Mouse (Mus musculus) inflammation-experienced regulatory T-cells, adult 6 months (primary cell): Measurements from ENCODE around the gene Drg2. TPM values are rescaled to one million over a fixed set of nuclear protein-coding genes. Genes with fewer than 3 reads are reported as not detected.
A peak's percentile ranks its signal among the peaks of the same experiment; 100 is the strongest.
"Not testable (repeated sequence)": the region's sequence is repeated elsewhere in the genome, so short reads cannot be mapped to it uniquely, and the experiment has no call there.

ENCODE experiments used
- ATAC-seq: one replicate; pipeline ENCODE4 v1.8.0; 2017
- polyA plus RNA-seq, 3 experiments: library from polyadenylated mRNA; unstranded; fragments of 100-300 nt; shearing (Covaris generic); gene quantifications; one replicate each; pipeline ENCODE4 v1.2.1; 2017

The Drg2 gene
- polyA plus RNA-seq: 10 to 100 TPM; 44.3 to 68.8 (median 50.2) TPM

DNA sequence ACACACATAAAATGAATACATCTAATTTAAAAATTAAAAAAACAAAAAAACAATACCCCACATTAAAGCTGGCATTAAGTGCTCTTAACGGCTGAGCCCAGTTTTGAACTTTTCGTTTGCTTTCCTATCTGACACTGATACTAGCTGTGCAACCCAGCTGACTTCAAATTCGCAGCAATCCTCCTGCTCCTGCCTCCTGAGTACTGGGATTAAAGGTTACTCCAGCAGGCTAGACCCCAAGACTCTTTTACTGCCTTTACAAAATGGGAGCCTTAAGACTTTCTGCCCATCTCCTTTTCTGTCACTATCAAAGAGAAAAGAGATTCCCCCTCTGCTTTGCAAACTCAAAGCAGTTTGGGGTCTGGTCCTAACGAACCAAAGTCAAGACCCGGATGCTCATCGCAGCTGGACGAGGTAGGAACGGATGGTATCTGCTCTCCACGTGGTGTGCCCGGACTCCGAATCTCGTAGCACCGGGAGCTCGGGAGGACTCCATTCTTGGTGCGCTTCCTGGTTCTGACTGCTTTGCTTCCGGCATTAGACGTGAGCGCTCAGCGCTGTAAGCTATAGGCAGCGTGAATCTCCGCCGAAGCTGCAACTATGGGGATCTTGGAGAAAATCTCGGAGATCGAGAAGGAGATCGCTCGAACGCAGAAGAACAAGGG lies at the start of gene Drg2:
Drg2 (plus strand) TSS at position 512 of the 665 bp plus-strand sequence.
- peak; percentile 94 for ATAC-seq

DNA sequence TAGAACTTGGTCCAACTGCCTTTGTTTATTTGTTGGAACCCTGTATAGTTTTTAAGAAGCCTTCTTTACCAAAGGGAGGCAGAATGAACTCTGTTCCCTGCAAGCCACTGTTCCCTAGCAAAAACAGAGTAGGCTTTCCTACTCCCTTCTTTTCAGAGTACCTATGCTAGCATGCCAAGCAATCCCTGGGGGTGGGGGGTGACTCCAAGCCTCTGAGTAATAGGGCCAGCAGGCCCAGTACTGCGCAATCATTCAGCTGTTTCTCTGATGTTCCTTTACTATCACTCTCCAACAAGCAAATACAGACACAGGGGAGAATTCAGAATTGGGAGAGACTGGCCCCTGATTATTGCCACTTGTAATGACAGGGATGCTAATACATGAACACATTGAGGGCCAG lies 47.8 kb upstream of the Drg2 start:
- no peak for ATAC-seq

DNA sequence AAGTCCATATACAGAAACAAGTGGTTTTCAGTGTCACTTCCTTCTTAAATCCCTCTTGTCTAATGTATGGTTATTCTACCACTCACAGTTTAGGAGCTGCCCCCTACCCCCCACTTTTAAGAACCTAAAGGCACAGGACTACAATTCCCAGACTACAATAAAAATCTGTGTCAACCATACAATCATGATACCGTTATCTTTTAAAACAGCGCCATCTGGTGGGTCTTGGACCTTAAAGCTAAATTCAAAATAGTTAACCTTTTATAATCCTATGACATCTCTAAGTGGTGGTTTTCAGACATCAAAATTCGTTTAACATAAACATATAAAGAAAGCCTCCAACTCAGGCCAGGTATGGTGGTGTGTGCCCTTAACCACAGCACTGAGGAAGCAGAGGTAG lies 42.2 kb upstream of the Drg2 start:
- no peak for ATAC-seq

DNA sequence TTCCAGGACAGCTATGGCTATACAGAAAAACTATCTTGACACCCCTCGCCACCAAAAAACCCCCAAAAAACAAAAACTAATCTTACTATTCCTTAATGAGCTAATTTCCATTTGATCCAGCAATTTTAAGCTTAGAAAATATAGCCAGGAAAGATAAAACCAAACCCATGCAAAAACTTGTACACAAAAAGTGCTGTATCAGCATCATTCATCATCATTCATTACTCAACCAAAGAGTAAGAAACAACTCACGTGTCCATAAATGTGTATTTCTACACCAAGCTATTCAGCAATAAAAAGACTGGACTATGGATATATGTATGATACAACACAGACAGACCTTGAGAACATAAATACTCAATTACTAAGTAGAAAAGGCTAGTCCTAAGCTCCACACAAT lies 41.5 kb upstream of the Drg2 start:
- ATAC-seq: no peak

DNA sequence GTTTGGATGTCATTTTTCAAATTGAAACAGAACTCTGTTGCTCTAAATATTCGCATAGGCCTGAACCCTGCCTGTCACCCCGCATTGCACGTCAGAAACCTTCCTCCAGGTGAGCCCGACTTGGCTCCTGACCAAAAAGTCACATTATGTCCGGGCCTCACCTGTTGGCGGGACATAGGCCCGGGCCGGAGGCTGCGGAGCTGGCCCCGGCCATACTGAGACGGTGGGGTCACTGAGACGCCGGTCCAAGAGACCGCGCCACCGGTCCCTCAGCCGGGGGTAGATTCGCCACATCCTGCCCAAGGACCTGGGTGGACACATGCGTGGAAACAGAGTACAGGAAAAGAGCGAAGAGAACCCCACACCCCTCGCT lies 37.8 kb upstream of the Drg2 start:
- ATAC-seq: no peak

DNA sequence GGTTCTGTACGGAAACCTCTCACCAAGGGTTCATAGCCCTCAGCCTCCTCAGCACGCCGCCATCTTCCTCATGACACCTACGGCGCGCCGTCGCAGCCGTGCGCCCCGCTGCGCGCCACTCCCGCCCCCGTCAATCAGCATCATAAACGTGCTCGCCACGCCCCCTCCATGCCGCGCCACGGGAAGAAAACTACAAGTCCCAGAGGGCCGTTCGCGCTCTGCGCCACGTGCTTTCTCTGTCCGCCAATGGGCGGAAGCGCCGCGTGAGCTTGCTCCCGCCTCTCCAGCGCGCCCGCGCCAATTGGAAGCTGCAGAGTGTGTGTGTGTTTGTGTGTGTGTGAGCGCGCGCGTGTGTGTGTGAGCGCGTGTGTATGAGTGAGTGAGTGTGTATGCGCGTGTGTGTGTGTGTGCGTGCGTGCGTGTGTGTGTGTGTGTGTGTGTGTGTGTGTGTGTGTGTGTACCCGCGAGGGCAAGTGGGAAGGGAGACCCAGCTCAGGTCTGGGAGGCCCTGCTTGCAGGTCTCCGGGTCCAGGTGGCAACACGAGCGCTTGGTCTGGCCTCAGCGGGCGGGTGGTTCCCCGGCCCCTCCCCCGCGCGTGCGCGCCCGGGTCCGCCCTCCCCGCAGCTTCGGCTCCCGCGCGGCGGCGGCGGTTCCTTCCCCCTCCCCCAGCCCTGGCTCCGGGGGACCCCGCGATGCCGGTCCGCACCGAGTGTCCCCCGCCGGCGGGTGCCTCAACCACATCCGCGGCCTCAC lies 37.3 kb upstream of the Drg2 start, which contains the start of gene Gid4:
Gid4 (plus strand) TSS at position 183 of the 754 bp plus-strand sequence.
- peak; percentile 93 for ATAC-seq

DNA sequence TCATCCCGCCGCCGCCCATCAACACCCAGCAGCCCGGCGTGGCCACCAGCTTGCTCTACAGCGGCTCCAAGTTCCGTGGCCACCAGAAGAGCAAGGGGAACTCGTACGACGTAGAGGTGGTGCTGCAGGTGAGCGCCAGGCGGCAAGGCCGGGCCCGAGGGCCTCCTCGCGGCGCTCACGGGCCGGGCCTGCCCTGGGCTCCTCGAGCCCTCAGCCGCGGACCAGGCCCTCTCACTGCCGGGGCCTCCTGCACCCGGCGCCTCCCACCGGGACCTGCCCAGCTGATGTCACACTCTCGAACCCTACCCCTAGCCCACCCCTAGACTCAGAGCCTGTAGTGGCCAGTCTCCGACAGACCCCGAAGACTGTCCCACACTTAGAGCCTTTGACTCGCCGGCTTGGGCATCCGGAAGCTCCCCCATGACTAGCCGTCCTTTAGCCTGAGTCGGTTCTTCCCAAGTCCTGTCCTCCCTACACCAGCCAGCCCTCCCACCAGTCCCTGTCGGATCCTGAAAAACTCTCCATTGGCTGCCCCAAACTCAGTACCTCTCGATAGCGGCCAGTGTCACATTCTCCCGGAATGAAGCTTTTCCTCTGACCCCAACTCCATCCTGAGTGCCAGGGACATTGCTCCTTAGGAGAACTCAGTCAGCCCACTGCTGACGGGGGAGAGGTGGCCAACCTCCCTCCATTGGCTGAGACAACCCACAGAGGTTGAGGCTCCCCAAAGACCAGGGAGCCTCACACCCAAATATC lies 36.5 kb upstream of the Drg2 start, which contains the start of gene Atpaf2:
Atpaf2 (minus strand) TSS at position 741 of the 756 bp plus-strand sequence.
- no peak for ATAC-seq

DNA sequence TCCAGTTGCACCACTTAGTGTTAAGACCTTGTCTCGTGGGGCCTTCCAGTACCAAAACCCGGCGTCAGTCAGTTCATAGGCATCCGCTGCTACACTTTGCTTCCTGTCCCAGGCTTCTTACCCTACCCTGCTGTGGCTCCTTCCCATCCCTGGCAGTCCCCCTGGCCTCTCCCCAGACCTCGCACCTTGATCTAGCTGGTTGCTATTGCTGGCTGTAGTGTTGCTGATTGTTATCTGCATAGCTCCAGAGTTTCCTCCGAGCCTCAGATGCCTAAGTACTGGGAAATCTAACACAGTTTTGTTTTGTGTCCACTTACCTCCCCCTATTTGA lies 36.0 kb upstream of the Drg2 start:
- ATAC-seq: no peak

DNA sequence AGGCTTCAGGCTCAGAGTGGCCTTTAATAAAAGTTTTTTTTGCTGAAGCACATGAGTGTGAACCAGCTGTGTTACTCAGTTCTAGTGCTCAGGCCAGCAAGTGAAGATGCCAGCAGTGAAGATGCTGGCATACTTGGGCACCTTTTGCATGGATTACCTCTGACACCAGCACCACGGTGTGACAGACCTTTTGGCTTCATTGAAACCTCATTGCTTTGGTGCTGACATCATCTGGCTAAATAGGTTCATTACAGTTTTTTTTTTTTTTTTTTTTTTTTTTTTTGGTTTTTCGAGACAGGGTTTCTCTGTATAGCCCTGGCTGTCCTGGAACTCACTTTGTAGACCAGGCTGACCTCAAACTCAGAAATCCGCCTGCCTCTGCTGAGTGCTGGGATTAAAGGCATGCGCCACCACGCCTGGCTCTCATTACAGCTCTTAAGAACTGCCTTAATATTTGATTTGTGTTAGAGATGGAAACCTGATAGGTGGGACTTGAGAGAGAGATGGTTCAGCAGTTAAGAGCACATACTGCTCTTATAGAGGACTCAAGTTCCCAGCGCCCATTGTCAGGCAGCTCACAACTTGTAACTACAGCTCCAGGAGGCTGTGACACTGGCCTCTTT lies 32.2 kb upstream of the Drg2 start:
- ATAC-seq: no peak

DNA sequence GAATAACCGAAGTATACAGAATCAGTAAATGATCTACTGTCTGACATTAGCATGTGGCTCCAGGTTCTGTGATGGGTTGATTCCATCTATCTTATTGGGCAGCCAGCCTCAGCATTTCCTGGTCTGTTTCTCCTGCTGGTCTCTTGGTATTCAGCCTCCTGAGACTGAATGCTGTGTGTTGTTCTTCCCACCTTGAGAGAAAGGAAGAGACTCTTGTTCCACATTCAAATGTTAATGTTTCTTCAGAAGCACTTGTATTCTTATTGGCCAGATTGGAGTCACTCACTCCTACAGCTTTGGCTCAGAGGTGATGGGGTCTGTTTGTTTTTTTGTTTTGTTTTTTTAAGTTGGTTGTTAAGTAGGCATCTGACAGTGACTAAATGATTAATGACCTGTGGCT lies 31.4 kb upstream of the Drg2 start:
- ATAC-seq: no peak

DNA sequence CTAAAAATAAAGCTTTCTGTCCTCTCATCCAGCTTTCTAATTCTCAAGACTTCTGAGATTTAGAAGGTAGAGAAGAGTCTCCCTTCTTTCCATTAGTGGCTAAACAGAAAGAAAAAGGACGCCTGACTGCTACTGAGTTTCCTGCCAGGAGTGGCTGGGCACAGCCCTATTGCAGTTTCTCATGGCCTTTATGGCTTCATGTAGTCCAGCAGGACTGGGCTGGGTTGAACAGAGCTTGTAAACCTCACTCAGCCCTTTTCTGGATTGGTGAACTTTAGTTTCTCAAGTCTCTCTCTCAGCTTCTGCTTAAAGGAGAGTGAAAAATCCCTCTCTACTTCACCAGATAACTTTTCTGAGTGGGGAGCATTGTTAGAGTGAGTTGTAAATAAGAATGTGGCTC lies 28.0 kb upstream of the Drg2 start:
- no peak for ATAC-seq

DNA sequence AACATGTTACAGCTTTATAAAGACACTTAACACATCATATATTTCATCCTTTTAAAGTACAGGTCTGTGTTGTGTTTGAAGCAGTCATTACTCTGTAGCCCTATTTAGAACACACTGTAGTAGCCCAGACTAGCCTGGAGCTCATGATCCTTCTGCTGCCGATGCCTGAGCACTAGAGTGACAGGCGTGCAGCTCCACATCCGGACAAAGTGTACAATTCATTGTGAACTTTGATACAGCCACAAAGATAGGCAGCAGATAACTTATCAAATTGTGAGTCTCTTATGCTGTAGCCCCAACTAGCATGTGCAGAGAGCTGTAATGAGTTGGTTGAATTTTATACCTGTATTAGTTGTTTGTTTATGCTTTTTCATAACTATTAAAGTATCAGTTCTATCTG lies 26.8 kb upstream of the Drg2 start:
- no peak for ATAC-seq

DNA sequence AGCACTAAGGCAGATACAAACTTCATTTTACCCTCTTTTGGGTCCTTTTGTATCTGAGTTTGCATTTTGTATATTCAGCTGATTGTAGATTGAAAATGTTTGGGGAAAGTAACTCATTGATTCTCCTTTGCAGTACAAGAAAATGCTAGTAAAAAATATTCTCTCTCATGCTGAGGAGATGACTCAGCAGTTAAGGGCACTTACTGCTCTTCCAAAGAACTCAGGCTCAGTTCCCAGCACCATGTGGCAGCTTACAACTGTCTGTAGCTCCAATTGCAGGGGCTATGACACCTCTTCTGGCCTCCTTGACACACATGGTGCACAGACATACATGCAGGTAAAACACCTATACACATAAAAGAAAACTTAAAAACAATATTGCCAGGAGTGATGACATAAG lies 20.9 kb upstream of the Drg2 start:
- ATAC-seq: no peak

DNA sequence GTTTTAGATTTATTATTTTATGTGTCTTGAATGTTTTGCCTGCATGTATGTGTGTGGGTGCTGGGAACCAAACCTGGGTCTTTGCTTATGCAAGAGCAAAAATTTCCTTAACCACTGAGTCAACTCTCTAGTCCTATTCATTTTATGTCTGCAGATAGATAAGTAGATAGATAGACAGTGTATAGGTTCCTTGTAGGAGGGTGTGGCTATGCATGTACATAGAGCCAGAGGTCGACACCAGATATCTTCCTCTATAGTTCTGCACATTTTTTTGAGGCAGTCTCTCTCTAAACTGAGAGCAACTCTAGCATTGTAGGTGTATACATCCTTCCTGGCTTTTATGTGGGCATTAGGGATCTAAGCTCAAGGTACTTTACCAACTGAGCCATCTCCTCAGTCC lies 19.3 kb upstream of the Drg2 start:
- no peak for ATAC-seq

DNA sequence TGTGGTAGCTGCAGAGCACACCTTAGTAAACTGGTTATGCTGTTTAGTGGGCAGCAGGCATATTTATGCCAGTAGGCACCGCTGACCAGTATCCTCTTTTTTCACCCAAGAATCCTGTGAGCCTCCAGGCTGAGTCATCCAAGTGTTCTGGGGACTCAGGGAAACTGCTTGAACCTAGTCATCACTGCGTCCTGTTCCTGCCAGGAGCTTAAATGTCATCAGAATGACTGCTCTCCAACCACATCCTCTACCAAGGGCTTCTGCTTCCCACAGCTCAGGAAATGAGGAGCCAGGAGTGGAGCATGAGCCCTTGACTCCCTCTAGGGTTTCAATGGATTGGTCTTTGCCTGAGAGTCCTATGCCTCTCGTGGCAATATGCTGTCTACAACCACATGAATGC lies 17.8 kb upstream of the Drg2 start:
- no peak for ATAC-seq

DNA sequence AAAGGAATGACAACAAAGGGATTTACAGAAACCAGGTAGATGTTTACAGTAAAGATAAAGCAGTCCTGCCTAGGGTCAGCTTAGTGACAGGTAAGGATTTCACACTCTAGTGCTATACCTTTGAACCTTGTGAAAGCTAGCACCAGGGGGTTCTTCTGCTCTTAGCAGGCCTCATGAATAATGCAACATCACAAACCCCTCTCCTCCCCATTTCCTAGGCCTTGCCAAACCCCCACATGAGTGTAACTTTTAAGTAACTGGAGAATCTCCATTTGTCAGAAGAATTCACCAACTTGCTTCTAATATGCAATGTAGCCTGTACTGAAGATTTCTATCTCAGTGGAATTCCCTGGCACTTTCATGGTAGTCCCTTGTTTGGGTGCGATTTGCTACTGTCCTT lies 14.8 kb upstream of the Drg2 start:
- not testable (repeated sequence) for ATAC-seq

DNA sequence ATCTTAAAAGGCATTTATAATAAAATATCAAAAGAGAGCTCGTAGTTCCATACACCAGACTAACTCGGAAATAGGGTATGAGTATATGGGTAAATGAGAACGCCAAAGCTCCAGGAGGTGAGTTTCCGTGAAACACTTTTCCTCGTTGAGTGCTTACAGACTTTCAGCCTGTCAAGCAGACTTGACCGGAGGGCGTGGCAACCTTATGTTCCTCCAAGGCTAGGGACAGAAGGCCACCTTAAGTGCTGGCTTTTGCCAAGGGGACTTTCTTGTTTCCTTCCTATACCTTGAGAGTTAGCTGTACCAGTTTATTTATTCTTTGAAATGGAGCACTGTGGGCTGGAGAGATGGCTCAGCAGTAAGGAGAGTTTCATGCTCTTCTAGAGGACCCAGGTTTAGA lies 14.2 kb upstream of the Drg2 start:
- ATAC-seq: no peak

DNA sequence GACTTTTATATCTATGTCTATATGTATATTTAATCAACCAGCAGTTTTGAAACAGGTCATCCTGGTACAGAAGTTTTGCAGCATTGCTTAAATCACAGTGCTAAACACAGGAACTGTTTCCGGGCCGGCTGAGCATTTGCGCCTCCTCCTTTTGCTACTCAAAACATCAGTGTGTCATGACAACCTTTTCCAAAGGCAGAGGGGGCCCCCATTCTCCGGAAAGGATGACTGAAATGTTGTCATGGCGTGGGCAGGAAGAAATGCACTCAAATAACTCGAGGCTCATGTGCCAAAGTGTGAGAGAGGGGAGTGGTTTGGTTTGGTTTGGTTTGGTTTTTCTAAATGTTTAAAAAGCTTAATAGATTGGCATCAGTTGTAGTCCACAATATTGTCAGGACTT lies 11.5 kb upstream of the Drg2 start:
- ATAC-seq: no peak

DNA sequence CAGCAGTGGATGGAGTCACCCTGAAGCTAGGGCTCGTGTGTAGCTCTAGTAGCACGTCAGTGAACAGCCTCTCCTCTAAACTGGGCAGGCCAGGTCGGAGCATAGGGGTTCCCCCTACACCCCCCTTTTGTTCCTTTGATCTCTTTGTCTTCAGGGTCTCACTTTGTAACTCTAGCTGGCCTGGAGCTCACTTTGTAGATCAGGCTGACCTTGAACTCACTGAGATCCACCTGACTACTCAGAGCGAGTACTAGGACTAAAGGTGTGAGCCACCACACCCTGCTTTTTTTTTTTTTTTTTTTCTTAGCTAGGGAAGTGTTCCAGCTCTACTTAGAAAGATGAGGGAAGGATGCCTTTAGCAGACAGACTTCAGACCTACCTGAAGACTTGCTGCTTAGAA lies 10.4 kb upstream of the Drg2 start:
- no peak for ATAC-seq

DNA sequence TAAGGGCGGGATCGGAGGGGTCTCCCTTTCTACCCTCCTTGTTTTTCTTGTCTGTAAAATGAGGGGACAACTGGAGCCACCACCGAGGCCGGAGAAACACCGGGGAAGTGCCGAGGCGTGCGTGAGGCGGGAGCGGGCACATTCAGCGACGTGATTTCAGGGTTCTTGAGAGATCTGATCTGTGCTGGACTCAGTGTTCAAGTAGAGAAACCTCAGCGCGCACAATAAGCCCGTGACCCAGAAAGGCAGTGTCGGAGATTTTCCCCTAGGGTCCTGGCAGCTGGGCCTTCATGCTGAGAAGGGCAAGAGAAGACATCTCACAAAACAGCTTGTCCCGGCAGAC lies 325 bp downstream of the Drg2 start:
- ATAC-seq: peak; percentile 13

DNA sequence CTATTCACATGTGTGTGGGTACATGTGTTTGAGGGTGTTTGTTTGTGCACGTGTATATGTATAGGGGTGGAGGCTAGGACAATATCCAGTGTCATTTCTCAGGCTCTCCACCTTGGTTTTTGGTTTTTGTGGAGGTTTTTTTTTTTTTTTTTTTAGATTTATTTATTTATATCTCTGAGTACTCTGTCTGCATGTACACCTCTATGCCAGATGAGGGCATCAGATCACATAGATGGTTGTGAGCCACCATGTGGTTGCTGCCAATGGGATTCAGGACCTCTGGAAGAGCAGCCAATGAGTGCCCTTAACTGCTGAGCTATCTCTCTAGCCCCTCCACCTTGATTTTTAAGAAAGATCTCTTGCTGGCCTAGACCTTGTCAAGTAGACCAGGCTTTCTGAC lies 3.6 kb downstream of the Drg2 start:
- no peak for ATAC-seq

DNA sequence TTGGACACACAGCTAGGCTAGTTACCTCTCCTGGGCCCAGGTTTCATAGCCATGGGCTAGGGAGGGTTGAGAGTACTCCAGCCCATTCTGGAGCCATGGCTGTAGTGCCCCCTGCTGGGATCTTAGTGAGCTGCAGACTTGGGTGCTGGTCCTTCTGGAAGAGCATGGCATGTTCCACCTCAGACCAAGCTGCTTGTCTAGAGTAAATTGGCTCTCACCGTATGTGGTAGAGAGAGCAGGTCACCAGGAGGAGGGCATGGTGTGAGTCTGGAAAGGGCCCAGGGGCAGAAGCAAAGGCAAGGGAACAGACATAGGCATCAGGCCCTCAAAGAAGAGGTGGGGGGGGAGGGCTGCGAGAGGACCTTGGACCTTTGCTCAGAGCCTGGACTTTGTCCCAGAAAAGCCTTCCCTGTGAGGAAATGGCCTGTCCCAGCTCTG lies 11.6 kb downstream of the Drg2 start:
- ATAC-seq: no peak

DNA sequence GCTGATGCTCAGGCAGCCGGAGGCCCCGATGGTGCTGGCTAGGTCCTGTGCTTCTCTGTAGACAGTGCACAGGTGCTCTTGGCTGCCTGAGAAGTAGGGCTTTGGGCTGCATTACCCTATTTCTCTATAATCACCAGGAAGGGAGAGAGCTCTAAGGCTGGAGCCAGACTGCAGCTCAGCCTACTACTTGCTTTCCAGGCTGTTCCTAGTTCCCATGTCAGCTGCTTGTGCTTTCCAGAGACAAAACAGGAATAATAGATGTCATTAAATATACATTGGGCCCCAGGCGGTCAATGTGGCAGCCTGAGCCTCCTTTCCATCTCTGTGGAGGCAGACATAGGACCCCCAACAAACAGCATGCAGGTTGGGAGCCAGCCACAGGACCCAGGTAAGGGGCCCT lies 14.6 kb downstream of the Drg2 start, which contains the start of gene Myo15:
Myo15 (plus strand) TSS at position 301 of the 400 bp plus-strand sequence.
- no peak for ATAC-seq
